Mouse (Mus musculus) lung, adult 18-20 months (tissue): ENCODE results near the gene Aspscr1.

ENCODE experiments used
- DNase-seq, 2 experiments: peaks; one replicate each; pipeline ENCODE4 v3.0.0; 2022; ENCODE audit warnings: mixed read lengths in 2 of 2

Aspscr1 gene

DNA sequence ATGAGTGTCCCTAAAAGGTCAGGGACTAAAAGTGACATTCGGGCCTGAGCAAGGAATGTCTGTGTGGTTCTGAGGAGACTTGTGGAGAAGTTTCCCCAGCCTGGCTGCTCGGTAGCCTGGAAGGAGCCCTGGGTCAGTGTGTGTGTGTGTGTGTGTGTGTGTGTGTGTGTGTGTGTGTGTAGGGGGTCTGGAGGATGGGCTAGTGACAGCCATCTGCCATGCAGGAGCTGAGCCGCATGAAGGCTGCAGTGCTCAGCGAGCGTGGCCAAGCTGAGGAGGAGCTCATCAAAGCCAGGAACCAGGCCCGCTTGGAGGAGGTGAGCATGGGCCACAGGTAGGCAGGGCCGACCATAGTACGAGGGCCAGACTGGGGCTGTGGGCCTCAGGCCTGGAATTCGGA lies 46.5 kb downstream of the Aspscr1 start:
- no peak for DNase-seq

DNA sequence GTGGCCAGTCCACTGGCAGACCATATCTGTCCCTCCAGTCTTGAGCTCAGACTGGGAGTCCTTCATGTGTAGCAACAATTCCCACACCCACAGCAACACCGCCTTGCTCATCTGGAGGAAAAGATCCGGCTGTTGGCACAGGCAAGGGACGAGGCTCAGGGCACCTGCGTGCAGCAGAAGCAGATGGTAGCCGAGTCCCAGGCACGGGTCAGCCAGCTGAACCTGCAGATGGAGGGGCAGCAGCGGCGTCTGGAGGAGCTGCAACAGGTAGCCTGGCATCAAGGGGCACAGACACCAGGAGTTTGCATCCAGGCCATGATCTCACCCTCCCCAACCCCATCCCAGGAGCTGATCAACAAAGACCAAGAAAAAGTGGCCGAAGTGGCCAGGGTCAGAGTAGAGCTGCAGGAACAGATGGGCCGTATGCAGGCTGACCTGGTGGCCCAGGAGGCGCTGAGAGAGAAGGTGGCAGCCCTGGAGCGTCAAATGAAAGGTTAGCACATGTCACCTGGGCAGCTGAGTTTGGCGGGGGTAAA lies 47.1 kb downstream of the Aspscr1 start:
- DNase-seq: no peak

DNA sequence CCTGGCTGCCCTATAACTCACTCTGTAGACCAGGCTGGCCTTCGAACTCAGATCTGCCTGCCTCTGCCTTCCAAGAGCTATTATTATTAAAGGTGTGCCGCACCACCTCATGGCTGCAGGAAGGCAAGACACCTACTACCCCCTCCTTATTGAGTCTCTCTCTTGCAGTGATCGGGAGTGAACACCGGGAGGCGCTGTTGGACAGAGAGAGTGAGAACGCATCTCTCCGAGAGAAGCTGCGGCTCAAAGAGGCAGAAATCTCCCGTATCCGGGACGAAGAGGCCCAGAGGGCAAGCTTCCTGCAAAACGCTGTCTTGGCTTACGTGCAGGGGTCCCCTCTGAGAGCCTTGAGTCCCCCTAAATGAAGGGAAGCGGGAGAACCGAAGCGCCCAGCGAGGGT lies 47.7 kb downstream of the Aspscr1 start:
- peak; percentile 91 to 92 for DNase-seq

- DNase-seq: peak; percentile 79 to 88
These were observed 48.6 kb downstream of the Aspscr1 start, which contains the start of gene Rac3 for GRCm38 (mm10) chr11:120721124-120722066. TSS of gene Rac3 (plus strand) at chr11:120721470.

GRCm38 (mm10) chr11:120722067-120722630 lies 49.4 kb downstream of the Aspscr1 start:
- no peak for DNase-seq

DNA sequence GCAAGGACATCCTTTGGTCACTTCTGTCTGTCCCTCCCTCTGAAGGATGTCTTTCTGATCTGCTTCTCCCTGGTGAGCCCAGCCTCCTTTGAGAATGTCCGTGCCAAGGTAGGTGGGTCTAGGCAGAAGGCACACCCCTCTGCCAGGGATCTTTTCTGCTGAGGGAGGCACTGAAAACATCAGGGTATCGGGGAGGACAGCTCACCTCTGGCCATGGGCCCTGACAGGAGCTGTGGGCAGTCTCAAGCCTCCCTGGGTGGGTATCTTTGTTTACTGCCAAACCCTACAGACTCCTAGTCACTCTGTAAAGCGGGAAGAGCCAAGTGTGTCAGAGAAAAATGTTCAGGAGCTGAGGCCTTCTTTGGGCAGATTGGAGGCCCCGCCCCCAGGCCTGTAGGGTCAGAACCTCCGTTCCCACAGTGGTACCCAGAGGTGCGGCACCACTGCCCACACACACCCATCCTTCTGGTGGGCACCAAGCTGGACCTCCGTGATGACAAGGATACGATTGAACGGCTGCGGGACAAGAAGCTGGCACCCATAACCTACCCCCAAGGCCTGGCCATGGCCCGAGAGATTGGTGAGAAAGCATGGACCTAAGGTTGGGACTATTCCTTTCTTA lies 50.1 kb downstream of the Aspscr1 start:
- DNase-seq: peak; percentile 54 to 65

- DNase-seq: no peak
These were observed 50.7 kb downstream of the Aspscr1 start for GRCm38 (mm10) chr11:120723509-120723908.

- DNase-seq: no peak
These were observed 53.7 kb downstream of the Aspscr1 start for GRCm38 (mm10) chr11:120726243-120727168.

- DNase-seq: peak; percentile 97
These were observed 54.4 kb downstream of the Aspscr1 start, which contains the start of gene Dcxr for GRCm38 (mm10) chr11:120727169-120727527. TSS of gene Dcxr (minus strand) at chr11:120727281.

DNA sequence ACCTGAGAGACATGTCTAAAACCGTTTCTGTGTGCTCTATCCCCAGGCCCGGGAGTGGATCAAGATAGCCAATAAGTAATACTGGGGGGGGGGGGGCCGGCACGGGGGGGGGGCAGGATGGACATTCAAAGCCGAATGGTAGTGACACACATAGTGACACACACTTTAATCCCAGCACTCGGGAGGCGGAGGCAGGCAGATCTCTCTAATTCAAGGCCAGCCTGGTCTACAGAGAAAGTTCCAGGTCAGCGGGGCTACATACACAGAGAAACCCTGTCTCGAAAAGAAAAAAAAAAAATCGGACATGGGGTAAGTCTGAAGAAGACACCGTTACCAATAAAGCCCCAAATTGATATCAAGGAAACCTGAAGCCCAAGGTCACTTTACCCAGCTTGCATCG lies 54.8 kb downstream of the Aspscr1 start:
- DNase-seq: peak in 1 of 2 experiments; percentile 64

DNA sequence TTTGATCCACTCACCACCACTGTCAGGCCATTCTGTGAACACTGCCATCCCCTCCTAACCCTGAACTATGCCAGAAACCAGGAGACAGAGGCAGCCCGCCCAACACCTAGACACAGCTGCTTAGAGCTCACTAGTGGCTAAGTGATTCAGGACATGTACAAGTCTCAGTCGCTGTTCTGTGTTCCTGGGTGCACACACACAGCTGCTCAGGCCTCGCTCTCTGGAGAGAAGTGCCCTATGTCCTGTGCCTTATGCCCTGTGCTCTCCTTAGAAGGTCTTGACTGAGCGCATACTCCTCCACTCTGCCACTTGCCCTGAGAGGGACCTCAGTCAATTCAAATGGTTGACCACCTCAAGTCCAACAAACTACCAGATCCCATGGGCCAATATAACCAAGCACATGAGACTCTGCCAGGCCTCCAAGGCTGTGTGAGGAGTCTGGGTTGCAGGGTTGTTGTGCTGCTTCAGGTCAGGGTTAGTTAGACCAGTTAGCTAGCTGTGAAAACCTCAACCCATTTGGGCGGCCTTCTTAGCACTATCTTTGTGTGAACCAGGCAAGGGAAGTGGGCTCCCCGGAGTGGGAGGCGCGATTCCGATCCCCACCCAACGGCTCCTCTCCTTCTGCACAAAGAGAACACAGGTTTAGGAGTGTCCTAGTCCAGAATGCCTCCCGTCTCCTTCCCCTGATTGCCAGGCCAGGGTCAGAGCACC lies 55.9 kb downstream of the Aspscr1 start:
- no peak for DNase-seq

DNA sequence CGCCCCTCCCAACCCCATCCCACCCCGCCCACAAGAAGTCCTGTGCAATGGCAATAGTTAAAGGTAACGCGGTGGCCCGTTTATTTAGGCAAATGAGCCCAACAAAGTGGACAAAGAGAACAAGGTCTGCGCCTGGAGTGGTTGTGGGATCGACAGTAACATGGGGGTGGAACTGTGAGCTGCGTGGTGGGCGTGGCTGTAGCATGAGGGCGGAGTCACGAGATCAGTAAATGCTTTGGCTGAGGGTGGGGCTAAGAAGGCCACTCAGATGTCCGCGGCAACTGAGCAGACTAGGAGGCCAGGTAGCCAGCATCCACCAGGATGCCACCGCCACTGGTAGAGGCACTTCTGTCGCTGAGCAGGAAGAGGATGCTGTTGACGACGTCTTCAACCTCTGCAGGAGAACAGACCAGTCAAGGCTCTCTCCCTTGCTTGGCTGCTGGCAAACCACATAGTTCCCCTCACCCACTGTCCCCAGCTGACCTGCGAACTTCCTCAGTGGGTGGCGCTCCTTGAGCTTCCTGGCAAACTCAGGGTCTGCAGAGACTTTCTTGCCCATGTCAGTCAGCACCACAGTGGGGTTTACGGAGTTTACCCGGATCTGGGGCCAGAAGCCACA lies 56.8 kb downstream of the Aspscr1 start:
- DNase-seq: peak; percentile 85 to 87

- no peak for DNase-seq
These were observed 57.6 kb downstream of the Aspscr1 start for GRCm38 (mm10) chr11:120730331-120730870.

DNA sequence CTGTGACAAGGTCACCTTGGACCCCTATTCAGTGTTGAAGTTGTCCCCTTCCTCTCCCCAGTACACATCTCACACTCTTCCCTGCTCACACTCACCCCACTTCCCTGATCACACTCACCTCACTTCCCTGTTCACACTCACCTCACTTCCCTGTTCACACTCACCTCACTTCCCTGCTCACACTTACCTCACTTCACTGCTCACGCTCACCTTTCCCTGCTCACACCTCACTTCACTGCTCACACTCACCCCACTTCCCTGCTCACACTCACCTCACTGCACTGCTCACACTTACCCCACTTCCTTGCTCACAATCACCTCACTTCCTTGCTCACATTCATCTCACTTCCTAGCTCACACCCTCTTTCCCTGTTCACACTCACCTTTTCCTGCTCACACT lies 58.6 kb downstream of the Aspscr1 start:
- DNase-seq: no peak

- DNase-seq: peak; percentile 77 to 86
These were observed 59.3 kb downstream of the Aspscr1 start, which contains the start of gene Cbr2 for GRCm38 (mm10) chr11:120731858-120732680. TSS of gene Cbr2 (minus strand) at chr11:120732114.

DNA sequence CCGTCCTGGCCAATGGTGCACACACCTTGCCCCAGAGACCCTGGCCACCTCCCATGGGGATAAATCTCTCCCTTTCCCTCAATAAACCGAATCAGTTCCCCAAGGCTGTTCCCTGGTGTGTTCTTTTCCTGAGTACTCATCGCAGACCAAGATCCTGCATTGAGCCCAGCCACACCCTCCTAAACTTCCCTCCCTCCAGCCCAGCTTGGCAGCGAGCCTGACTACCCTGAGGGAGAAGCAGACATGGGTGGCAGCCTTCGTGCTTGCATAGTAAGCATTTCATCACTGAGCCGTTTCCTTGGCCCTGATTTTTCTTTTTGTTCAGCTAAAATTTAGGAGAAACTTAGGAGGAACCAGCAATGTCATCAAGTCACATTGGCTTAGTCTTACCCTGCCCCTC lies 60.7 kb downstream of the Aspscr1 start:
- DNase-seq: peak; percentile 87 to 90

DNA sequence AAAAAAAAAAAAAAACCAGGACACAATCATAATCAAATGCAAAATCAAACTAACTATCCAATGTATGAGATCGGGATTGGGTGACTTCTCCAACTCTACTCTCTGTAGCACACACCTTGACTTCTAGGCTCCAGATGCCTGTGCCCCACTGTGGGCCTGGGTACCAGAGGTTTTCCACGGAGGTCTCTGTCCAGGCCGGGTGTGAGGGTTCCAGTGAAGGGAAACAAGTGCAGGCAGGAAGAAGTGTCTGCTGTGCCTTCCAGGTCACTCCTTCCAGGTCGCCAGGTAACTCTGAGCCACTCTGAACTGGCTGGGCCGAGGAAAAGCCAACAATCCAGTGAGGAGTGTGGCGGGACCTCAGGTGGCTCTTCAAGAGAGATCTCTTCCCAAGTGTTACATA lies 63.7 kb downstream of the Aspscr1 start:
- peak in 1 of 2 experiments; percentile 7 for DNase-seq

GRCm38 (mm10) chr11:120740981-120741380 lies 68.2 kb downstream of the Aspscr1 start:
- DNase-seq: no peak

DNA sequence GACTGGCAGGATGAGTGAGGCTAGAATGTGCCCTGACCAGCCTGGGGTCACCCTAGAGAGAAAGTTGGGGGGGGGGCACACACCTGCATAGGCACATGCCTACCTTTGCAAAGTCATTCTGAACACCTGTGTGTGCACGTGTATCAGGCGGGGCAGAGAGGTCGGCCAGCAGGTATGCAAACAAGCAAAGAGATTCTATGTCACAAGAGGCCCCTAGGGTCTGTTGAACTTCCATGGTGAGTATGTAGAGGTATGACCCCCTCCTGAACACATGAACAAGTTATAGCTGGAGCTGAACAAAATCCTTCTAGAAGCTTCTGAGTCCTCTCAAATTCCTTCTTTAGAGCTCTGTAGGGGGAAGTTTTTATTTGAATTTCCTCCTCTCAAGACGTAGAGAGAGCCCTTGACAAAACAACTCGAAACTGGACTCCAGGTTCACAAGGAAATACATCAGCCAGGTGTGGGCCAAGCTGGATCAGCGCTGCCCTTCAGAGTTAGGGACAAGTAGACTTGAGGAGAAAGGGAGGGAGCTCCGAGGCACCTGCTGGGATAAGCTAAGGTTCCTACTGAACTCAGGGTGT lies 71.4 kb downstream of the Aspscr1 start:
- DNase-seq: peak; percentile 89 to 93
